1 mouse cellular context compared by ENCODE assay signal in genomic region chr5:120615903-120616302, GRCm38 (mm10).
TF ChIP-seq lines count a peak whose summit lies in the region.

No protein-coding gene starts in this region.

TF ChIP-seq in CH12.LX, 34 proteins besides CTCF, POLR2A, EP300 and RAD21:
- TF ChIP-seq MAZ (IDR thresholded peaks at IDR 0.05; ENCODE audit: low read depth, low read length) (no peak), CHD2 (IDR thresholded peaks at IDR 0.05; ENCODE audit: low read length) (no peak), SMC3 (IDR thresholded peaks at IDR 0.05; ENCODE audit: low read depth, low read length) (peak; percentile 23), PAX5 (IDR thresholded peaks at IDR 0.05; ENCODE audit: low read length) (no peak), JUN (IDR thresholded peaks at IDR 0.05; ENCODE audit: insufficient read depth, low read depth, low read length) (no peak), HCFC1 (IDR thresholded peaks at IDR 0.05; ENCODE audit: low read depth, low read length) (no peak)
